Comparison of ENCODE assay signal across 13 mouse cellular contexts in genomic region chr16:17432576-17432975, GRCm38 (mm10). TPM values are rescaled to one million over a fixed set of nuclear protein-coding genes. Genes with fewer than 3 reads are reported as not detected.
DNase-seq lines count a peak whose midpoint lies in the region; ATAC-seq and TF ChIP-seq lines count a peak whose summit lies in the region.
"Had no signal": no experiment of that assay in that cellular context is flagged by ENCODE, and none has a peak within 500 bp of the region (broad histone marks: within the 10 kb centered on the region; RNA-seq: fewer than 3 reads in every experiment).

No protein-coding gene starts in this region.

- H3K4me1 ChIP-seq in midbrain, embryonic 14.5 days (ENCODE audit: control insufficient read depth, insufficient read depth, low read length) = no peaks in the 10 kb centered on the region
- no peaks in the 10 kb centered on the region for H3K4me1 ChIP-seq in midbrain, embryonic 13.5 days (replicated peaks)
- H3K4me1 ChIP-seq in stomach, postnatal 0 days (replicated peaks; ENCODE audit: control insufficient read depth, insufficient read depth) = no peaks in the 10 kb centered on the region
- no peaks in the 10 kb centered on the region for H3K4me1 ChIP-seq in forebrain, embryonic 16.5 days (replicated peaks; ENCODE audit: control insufficient read depth, insufficient read depth, low read length)
- H3K4me1 ChIP-seq: embryonic facial prominence, embryonic 15.5 days; limb, embryonic 13.5 days had no signal

- H3K9ac ChIP-seq in midbrain, embryonic 14.5 days (replicated peaks; ENCODE audit: low read length) = no peak overlapping the region
- H3K9ac ChIP-seq in midbrain, embryonic 13.5 days (replicated peaks) = no peak overlapping the region
- H3K9ac ChIP-seq in stomach, postnatal 0 days (ENCODE audit: low read length) = no peak overlapping the region
- no peak overlapping the region for H3K9ac ChIP-seq in forebrain, embryonic 16.5 days (replicated peaks; ENCODE audit: low read depth, low read length)
- H3K9ac ChIP-seq: embryonic facial prominence, embryonic 15.5 days; limb, embryonic 13.5 days had no signal

- no peaks in the 10 kb centered on the region for H3K27me3 ChIP-seq in midbrain, embryonic 14.5 days (ENCODE audit: control insufficient read depth, insufficient read depth, low read length)
- H3K27me3 ChIP-seq in midbrain, embryonic 13.5 days = no peaks in the 10 kb centered on the region
- no peaks in the 10 kb centered on the region for H3K27me3 ChIP-seq in stomach, postnatal 0 days (ENCODE audit: control insufficient read depth, insufficient read depth, low read length)
- H3K27me3 ChIP-seq in forebrain, embryonic 16.5 days (replicated peaks; ENCODE audit: control insufficient read depth, insufficient read depth, low read length) = no peaks in the 10 kb centered on the region
- H3K27me3 ChIP-seq: embryonic facial prominence, embryonic 15.5 days; limb, embryonic 13.5 days had no signal

- 81% methylated on average over 2 of the region's 2 CpGs for WGBS in midbrain, embryonic 14.5 days
- 96% methylated on average over 2 of the region's 2 CpGs for WGBS in midbrain, embryonic 13.5 days
- WGBS in stomach, postnatal 0 days = 53% methylated on average over 2 of the region's 2 CpGs
- 70% methylated on average over 2 of the region's 2 CpGs for WGBS in forebrain, embryonic 16.5 days

- peak; percentile 18; the same call in 1 of the 2 replicates for TF ChIP-seq CTCF in brain, embryonic 14.5 days (IDR thresholded peaks at IDR 0.05; ENCODE audit: borderline replicate concordance, extremely low read depth, insufficient read depth, insufficient read length)
- TF ChIP-seq CTCF in stomach, postnatal 0 days (IDR thresholded peaks at IDR 0.05; ENCODE audit: low read depth) = peak; percentile 73

- no peak for TF ChIP-seq EP300 in stomach, postnatal 0 days (optimal IDR thresholded peaks at IDR 0.05)

- intact Hi-C loops in heart, postnatal 10 days (cut with DNase I) = loop anchor here (2.0 kb wide), 1 partner anchor 30 kb away; no protein-coding TSS in a partner anchor

- peaks cover 31% of the 10 kb centered on the region for H3K36me3 ChIP-seq in midbrain, embryonic 14.5 days (ENCODE audit: control insufficient read depth, insufficient read depth, low read length)
- peaks cover 27% of the 10 kb centered on the region for H3K36me3 ChIP-seq in midbrain, embryonic 13.5 days
- peaks cover 5% of the 10 kb centered on the region for H3K36me3 ChIP-seq in stomach, postnatal 0 days (ENCODE audit: control insufficient read depth, insufficient read depth, low read length)
- peaks cover 12% of the 10 kb centered on the region for H3K36me3 ChIP-seq in forebrain, embryonic 16.5 days (ENCODE audit: control insufficient read depth, insufficient read depth)

- H3K27ac ChIP-seq in midbrain, embryonic 14.5 days (replicated peaks; ENCODE audit: low read depth, low read length) = no peak overlapping the region
- H3K27ac ChIP-seq in midbrain, embryonic 13.5 days = no peak overlapping the region
- no peak overlapping the region for H3K27ac ChIP-seq in stomach, postnatal 0 days (replicated peaks)
- no peak overlapping the region for H3K27ac ChIP-seq in forebrain, embryonic 16.5 days (ENCODE audit: low read length)
- H3K27ac ChIP-seq: embryonic facial prominence, embryonic 15.5 days; limb, embryonic 13.5 days had no signal

- no peak for ATAC-seq in midbrain, embryonic 14.5 days (ENCODE audit: low FRiP score, low TSS enrichment)
- ATAC-seq in midbrain, embryonic 13.5 days = no peak
- no peak for ATAC-seq in stomach, postnatal 0 days (ENCODE audit: low FRiP score, low TSS enrichment)
- ATAC-seq in forebrain, embryonic 16.5 days = no peak
- ATAC-seq: intestine, embryonic 16.5 days had no signal

- H3K4me3 ChIP-seq in midbrain, embryonic 14.5 days (replicated peaks; ENCODE audit: low read depth, low read length) = no peak overlapping the region
- H3K4me3 ChIP-seq in midbrain, embryonic 13.5 days (replicated peaks) = no peak overlapping the region
- H3K4me3 ChIP-seq in stomach, postnatal 0 days (ENCODE audit: low read depth, low read length) = no peak overlapping the region
- no peak overlapping the region for H3K4me3 ChIP-seq in forebrain, embryonic 16.5 days (replicated peaks; ENCODE audit: low read length)
- H3K4me3 ChIP-seq: embryonic facial prominence, embryonic 15.5 days; limb, embryonic 13.5 days had no signal

- TF ChIP-seq POLR2A in brain, embryonic 14.5 days (IDR thresholded peaks at IDR 0.05; ENCODE audit: borderline replicate concordance, extremely low read depth, insufficient read depth, insufficient read length, poor library complexity, severe bottlenecking) = no peak

- no peaks in the 10 kb centered on the region for H3K9me3 ChIP-seq in midbrain, embryonic 14.5 days (ENCODE audit: control insufficient read depth, low read length)
- H3K9me3 ChIP-seq in midbrain, embryonic 13.5 days = no peaks in the 10 kb centered on the region
- no peaks in the 10 kb centered on the region for H3K9me3 ChIP-seq in stomach, postnatal 0 days (ENCODE audit: control insufficient read depth, low read length)
- H3K9me3 ChIP-seq in forebrain, embryonic 16.5 days (ENCODE audit: control insufficient read depth, low read length) = no peaks in the 10 kb centered on the region
- H3K9me3 ChIP-seq: embryonic facial prominence, embryonic 15.5 days; limb, embryonic 13.5 days had no signal

- H3K4me2 ChIP-seq in midbrain, embryonic 14.5 days (ENCODE audit: low read length) = no peak overlapping the region
- H3K4me2 ChIP-seq in midbrain, embryonic 13.5 days (replicated peaks) = no peak overlapping the region
- no peak overlapping the region for H3K4me2 ChIP-seq in stomach, postnatal 0 days (replicated peaks; ENCODE audit: low read depth)
- H3K4me2 ChIP-seq in forebrain, embryonic 16.5 days (ENCODE audit: low read length) = no peak overlapping the region
- H3K4me2 ChIP-seq: embryonic facial prominence, embryonic 15.5 days; limb, embryonic 13.5 days had no signal

- peak; percentile 17 to 44 for DNase-seq in heart, postnatal 10 days
- DNase-seq in heart, adult 8-10 months (ENCODE audit: low spot score) = no peak
- DNase-seq in midbrain, embryonic 14.5 days = peak; percentile 14
- DNase-seq in brain, embryonic 14.5 days (ENCODE audit: low read depth) = peak; percentile 34
- DNase-seq in stomach, postnatal 0 days (ENCODE audit: low spot score) = no peak
- DNase-seq in urinary bladder, adult 18-20 months (ENCODE audit: low spot score in 2 of 2) = no peak
- DNase-seq: gastrocnemius, postnatal 25 days; thymus, postnatal 25 days had no signal

RNA-seq across cellular contexts. Expression of gene Crkl, which starts 19.2 kb away (rescaled TPM):
- 10 to 100 TPM; 27.9 to 33.8 TPM for total RNA-seq in heart, postnatal 10 days (2021)
- 10 to 100 TPM; 22.8 to 29.8 (median 28.1) TPM for total RNA-seq in heart, adult 8-10 months (2022)
- polyA plus RNA-seq in midbrain, embryonic 14.5 days (2014; fragmentation: Nextera tagmentation; extraction: Ambion mirVana) = 76.3 and 85.4 TPM in 2 replicates
- 88.7 and 91.2 TPM in 2 replicates for polyA plus RNA-seq in midbrain, embryonic 13.5 days (2015; fragmentation: Nextera tagmentation; extraction: Ambion mirVana)
- polyA plus RNA-seq in brain, embryonic 14.5 days (2012; rRNA removed) = 58.5 and 66.4 TPM in 2 replicates
- polyA plus RNA-seq in stomach, postnatal 0 days (2015; fragmentation: Nextera tagmentation; extraction: Ambion mirVana) = 29.1 and 30.0 TPM in 2 replicates
- polyA plus RNA-seq in forebrain, embryonic 16.5 days (2015; fragmentation: Nextera tagmentation; extraction: Ambion mirVana) = 104 and 122 TPM in 2 replicates

RNA-seq across cellular contexts. Expression of gene Pi4ka, which starts 26.5 kb away (rescaled TPM):
- 10 to 100 TPM; 55.3 to 56.7 TPM for total RNA-seq in heart, postnatal 10 days (2021)
- total RNA-seq in heart, adult 8-10 months (2022) = 10 to 100 TPM; 54.5 to 60.8 (median 58.6) TPM
- polyA plus RNA-seq in midbrain, embryonic 14.5 days (2014; fragmentation: Nextera tagmentation; extraction: Ambion mirVana) = 65.2 and 77.6 TPM in 2 replicates
- polyA plus RNA-seq in midbrain, embryonic 13.5 days (2015; fragmentation: Nextera tagmentation; extraction: Ambion mirVana) = 62.7 and 67.5 TPM in 2 replicates
- 131 and 151 TPM in 2 replicates for polyA plus RNA-seq in brain, embryonic 14.5 days (2012; rRNA removed)
- 15.5 and 16.6 TPM in 2 replicates for polyA plus RNA-seq in stomach, postnatal 0 days (2015; fragmentation: Nextera tagmentation; extraction: Ambion mirVana)
- 67.4 and 70.4 TPM in 2 replicates for polyA plus RNA-seq in forebrain, embryonic 16.5 days (2015; fragmentation: Nextera tagmentation; extraction: Ambion mirVana)

RNA-seq across cellular contexts. Expression of gene Snap29, which starts 26.8 kb away (rescaled TPM):
- 10 to 100 TPM; 16.2 to 17.3 TPM for total RNA-seq in heart, postnatal 10 days (2021)
- 10 to 100 TPM; 16.1 to 18.4 (median 16.9) TPM for total RNA-seq in heart, adult 8-10 months (2022)
- 10.7 and 16.2 TPM in 2 replicates for polyA plus RNA-seq in midbrain, embryonic 14.5 days (2014; fragmentation: Nextera tagmentation; extraction: Ambion mirVana)
- 21.2 and 23.3 TPM in 2 replicates for polyA plus RNA-seq in midbrain, embryonic 13.5 days (2015; fragmentation: Nextera tagmentation; extraction: Ambion mirVana)
- 9.5 and 19.6 TPM in 2 replicates for polyA plus RNA-seq in brain, embryonic 14.5 days (2012; rRNA removed)
- polyA plus RNA-seq in stomach, postnatal 0 days (2015; fragmentation: Nextera tagmentation; extraction: Ambion mirVana) = 13.8 and 14.7 TPM in 2 replicates
- 25.4 and 31.8 TPM in 2 replicates for polyA plus RNA-seq in forebrain, embryonic 16.5 days (2015; fragmentation: Nextera tagmentation; extraction: Ambion mirVana)

RNA-seq across cellular contexts. Expression of gene Aifm3, which starts 56.8 kb away (rescaled TPM):
- under 1 TPM; 0.34 to 0.45 TPM for total RNA-seq in heart, postnatal 10 days (2021)
- total RNA-seq in heart, adult 8-10 months (2022) = under 1 TPM in 1 of 4 experiments, not detected in 3; 0.35 TPM
- polyA plus RNA-seq in midbrain, embryonic 14.5 days (2014; fragmentation: Nextera tagmentation; extraction: Ambion mirVana) = 4.4 and 4.7 TPM in 2 replicates
- polyA plus RNA-seq in midbrain, embryonic 13.5 days (2015; fragmentation: Nextera tagmentation; extraction: Ambion mirVana) = 7.9 and 10.6 TPM in 2 replicates
- 16.6 and 17.4 TPM in 2 replicates for polyA plus RNA-seq in brain, embryonic 14.5 days (2012; rRNA removed)
- polyA plus RNA-seq in stomach, postnatal 0 days (2015; fragmentation: Nextera tagmentation; extraction: Ambion mirVana) = 0.51 and 0.61 TPM in 2 replicates
- 9.5 and 12.6 TPM in 2 replicates for polyA plus RNA-seq in forebrain, embryonic 16.5 days (2015; fragmentation: Nextera tagmentation; extraction: Ambion mirVana)

Comparison
In these comparisons a context has a peak if more than half of its experiments do, and no peak if none do; other contexts are left out.
1. DNase-seq: peak in heart, postnatal 10 days (2 of 2), midbrain, embryonic 14.5 days (single experiment) and brain, embryonic 14.5 days (single experiment); none in heart, adult 8-10 months (single experiment), stomach, postnatal 0 days (single experiment) and urinary bladder, adult 18-20 months (0 of 2).